Mouse (Mus musculus) cortical plate, adult 2 months (tissue): ENCODE measurements at regions not wholly inside any gene's neighbourhood (a gene's known extent, or its start where the extent isn't known, plus 50 kb on each side); places are given as distances from the start of the nearest gene placed in this dataset.

ENCODE experiments used
- H3K27ac ChIP-seq: fragments of 200-500 bp; 2 replicates; pipeline ENCODE4 v1.5.1; 2012; ENCODE audit warnings: low read length, control low read depth, inconsistent platforms; ENCODE audit not compliant: insufficient read depth
- H3K4me1 ChIP-seq: fragments of 200-500 bp; 2 replicates; pipeline ENCODE4 v1.6.1; 2011; ENCODE audit warnings: low read length; ENCODE audit not compliant: control insufficient read depth, insufficient read depth
- H3K4me3 ChIP-seq: fragments of 200-500 bp; 2 replicates; pipeline ENCODE4 v1.5.1; 2011; ENCODE audit warnings: mild to moderate bottlenecking, low read length, control low read depth; ENCODE audit not compliant: insufficient read depth
- CTCF ChIP-seq: fragments of 200-500 bp; IDR thresholded peaks from 2 replicates; pipeline ENCODE4 v1.5.1; 2011; ENCODE audit warnings: mild to moderate bottlenecking, control low read depth, low read length; ENCODE audit not compliant: insufficient read depth; ENCODE audit errors: extremely low read depth
- POLR2A ChIP-seq: fragments of 200-500 bp; IDR thresholded peaks from 2 replicates; pipeline ENCODE4 v1.6.1; 2011; ENCODE audit warnings: mild to moderate bottlenecking, low read length, control low read depth; ENCODE audit not compliant: insufficient read depth; ENCODE audit errors: extremely low read depth

DNA sequence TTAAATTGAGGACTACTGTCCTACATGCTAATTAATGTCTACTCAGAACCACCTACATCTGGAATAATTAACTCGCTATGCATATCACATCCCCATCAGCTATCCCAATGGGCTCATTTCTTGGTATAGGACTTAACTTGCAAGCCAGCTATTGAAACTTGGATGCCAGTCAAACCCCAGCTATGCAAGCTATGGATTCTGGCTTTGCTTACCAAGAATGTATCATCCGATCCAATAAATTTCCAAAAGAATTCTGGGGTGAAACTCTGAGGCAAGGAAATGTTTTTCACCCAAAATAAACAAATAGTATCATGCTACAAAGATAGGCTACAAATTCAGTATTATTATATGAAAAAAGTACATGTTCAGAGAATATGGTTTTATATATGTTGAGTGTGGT lies 392.8 kb upstream of the Adamts5 start:
- TF ChIP-seq CTCF (no peak), POLR2A (no peak)
- Histone ChIP-seq H3K4me1 (no peaks in the 10 kb centered on the region), H3K4me3 (no peak overlapping the region), H3K27ac (no peak overlapping the region)

DNA sequence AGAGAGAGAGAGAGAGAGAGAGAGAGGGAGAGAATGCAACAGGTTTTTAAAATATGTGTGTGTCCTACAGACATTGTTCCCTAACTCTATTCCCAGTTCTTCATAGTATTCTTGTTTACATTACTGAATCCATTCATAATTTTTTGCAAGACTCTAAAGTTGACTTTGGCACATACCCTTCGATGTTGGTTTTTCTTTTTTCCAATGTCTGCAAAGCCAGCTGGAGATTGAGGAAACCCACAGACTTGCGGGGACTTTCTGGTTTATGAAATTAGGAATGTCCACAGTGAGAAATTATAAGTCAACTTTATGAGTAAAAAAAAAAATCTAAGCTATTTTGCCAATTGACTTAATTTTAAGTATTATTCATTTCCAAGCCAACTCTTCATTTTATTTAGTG lies 379.7 kb upstream of the Adamts5 start:
- TF ChIP-seq CTCF: no peak
- no peak for TF ChIP-seq POLR2A
- Histone ChIP-seq H3K4me1 (no peaks in the 10 kb centered on the region), H3K4me3 (no peak overlapping the region), H3K27ac (no peak overlapping the region)

DNA sequence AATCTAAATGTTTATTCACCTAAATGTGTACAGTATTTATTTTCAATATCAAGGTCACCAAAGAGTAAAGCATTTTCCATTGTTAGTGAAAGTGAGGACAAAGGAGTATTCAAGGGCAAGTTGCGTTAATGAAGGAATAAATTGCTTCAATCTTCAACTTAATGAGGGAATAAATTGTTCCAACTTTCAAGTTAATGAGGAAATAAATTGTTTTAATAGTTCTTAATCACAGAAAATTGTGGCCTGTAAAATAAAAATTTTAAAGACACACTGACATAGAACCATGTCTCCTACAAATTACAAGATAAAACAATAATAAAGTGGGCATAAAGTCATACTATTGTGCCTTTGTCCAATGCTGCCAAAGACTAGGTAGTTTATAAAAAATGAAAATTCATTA lies 375.4 kb upstream of the Adamts5 start:
- TF ChIP-seq POLR2A (no peak), CTCF (no peak)
- Histone ChIP-seq H3K4me3 (no peak overlapping the region), H3K4me1 (no peaks in the 10 kb centered on the region), H3K27ac (no peak overlapping the region)

DNA sequence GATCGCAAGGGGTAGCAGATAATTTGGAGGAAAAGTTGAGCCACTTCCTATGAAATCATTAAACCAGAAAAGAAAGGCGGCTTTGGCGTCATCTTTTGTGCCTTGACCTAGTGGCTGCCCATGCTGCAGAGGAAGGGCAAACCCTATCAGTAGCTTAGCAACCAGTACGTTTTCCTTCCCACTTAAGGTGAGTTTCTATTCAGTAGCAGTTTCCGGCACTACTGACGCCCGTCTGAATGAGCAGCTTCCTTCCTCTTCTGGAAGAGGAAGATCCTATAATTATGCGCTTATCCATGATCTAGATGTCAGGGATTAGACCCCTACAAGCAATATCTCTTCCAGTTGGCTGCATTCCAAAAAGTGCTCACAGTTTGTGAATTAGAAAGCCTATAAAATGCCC lies 360.0 kb upstream of the Adamts5 start:
- no peak overlapping the region for H3K4me3 ChIP-seq
- no peak overlapping the region for H3K27ac ChIP-seq
- TF ChIP-seq CTCF (no peak), POLR2A (no peak)
- H3K4me1 ChIP-seq: no peaks in the 10 kb centered on the region

DNA sequence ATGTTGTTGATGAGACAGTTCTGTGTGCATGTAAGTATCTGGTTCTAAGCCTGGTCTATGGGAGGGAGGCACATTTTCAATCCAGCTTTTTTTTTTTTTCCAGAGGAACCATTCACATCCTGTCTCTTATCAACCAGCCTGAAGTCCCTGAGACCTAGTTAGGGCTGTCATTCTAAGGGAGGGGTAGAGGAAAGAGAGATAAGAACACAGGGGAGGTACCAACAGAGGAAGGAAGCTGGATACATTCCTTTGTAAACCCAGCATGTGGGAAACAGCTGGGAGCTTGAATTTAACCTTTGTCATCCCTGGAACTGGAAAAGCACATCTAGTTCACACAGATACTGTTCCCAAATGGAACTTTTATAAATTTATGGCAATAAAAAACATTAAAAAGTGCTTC lies 351.0 kb upstream of the Adamts5 start:
- no peak overlapping the region for H3K4me3 ChIP-seq
- H3K4me1 ChIP-seq: no peaks in the 10 kb centered on the region
- no peak overlapping the region for H3K27ac ChIP-seq
- no peak for TF ChIP-seq POLR2A
- TF ChIP-seq CTCF: no peak

DNA sequence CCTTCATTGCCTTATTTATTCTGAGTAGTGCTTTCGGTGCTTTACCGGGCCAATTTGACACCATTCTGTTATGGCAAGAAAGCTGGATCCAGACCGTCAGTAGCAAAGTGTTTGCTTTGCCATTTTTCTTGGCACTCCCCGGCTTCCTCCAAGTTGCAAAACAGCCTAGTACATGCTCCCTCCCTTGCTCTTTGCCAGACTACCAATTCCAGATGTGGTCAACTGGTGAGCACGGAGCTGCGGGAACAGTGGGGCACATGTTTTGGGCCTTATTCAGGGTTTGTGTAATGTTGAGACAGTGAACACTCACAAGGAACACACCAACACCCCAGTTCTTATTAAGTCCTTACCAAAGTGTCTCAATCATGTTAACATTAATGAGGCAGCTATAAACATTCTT lies 348.4 kb upstream of the Adamts5 start:
- no peaks in the 10 kb centered on the region for H3K4me1 ChIP-seq
- no peak overlapping the region for H3K27ac ChIP-seq
- TF ChIP-seq POLR2A (no peak), CTCF (no peak)
- no peak overlapping the region for H3K4me3 ChIP-seq

DNA sequence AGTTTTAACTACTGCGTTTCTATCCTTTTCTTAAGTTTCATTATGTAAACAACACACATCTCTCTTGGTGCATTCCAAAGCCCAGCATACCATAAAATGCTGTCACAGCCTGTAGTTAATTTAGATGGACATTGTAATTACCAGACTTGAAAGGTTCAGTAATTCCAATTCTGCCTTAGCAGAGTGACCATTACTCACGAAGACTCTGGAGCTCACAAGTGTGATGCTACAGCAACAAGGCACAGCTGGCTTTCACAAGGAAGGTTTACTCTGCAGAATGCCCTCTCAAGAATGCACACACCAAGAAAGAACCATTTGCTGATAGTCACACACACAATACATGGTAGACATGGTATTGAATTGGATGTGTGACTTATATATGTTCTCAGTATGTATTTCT lies 342.6 kb upstream of the Adamts5 start:
- no peak for TF ChIP-seq CTCF
- TF ChIP-seq POLR2A: no peak
- Histone ChIP-seq H3K4me3 (no peak overlapping the region), H3K27ac (no peak overlapping the region), H3K4me1 (no peaks in the 10 kb centered on the region)

DNA sequence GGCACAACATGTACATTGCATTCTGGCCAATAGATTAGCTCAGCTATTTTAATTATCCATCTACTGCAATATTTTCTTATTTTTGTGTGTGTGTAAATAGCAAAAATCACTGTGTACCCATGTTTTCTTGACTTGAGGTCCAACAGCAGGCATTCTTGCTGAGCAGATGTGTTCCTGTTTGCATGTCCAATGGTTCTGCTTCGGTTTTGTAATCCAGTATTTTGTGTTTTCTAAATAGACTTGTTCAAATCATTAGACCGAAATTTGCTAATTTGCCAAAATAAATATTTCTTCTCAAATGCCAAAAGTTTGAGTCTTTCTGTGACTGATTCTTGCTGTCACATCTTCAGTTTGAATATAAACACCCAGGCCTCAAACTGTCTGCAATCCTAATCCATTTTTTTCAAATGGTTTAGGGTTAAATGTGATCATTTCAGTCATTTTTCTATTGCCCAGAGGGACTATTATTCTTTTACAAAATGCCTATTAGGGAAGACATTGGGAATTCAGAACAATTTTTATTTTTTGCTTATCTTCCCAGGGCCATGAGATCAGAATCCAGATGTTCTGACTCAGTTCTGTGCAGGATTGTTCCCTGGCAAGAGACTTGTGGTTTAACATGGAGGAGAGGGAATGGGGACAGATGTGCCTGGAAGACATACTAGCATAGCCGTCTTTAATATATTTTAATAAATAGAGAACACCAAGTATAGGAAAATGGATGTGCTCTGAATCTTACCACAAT lies 341.3 kb upstream of the Adamts5 start:
- Histone ChIP-seq H3K27ac (no peak overlapping the region), H3K4me3 (no peak overlapping the region), H3K4me1 (no peaks in the 10 kb centered on the region)
- TF ChIP-seq POLR2A: no peak
- TF ChIP-seq CTCF: no peak

DNA sequence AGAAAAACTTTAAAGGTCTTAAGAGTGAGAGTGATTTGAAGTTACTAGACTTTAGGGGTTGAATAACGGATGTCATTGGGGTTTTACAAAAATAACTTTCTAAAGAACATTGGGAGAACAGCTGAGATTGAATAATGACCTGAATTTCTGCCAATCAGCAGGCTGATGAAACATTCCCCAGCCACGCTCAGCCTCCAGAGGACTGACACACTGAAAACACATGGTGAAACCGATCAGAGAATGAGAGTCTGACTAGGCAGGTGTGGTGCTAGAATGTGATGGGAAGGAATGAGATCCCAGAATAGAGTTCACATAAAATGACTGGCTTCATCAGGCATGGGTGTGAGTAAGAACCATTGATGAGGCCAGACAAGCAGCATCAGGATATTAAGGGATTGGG lies 321.4 kb upstream of the Adamts5 start:
- Histone ChIP-seq H3K27ac (no peak overlapping the region), H3K4me1 (no peaks in the 10 kb centered on the region), H3K4me3 (no peak overlapping the region)
- TF ChIP-seq CTCF (no peak), POLR2A (no peak)

DNA sequence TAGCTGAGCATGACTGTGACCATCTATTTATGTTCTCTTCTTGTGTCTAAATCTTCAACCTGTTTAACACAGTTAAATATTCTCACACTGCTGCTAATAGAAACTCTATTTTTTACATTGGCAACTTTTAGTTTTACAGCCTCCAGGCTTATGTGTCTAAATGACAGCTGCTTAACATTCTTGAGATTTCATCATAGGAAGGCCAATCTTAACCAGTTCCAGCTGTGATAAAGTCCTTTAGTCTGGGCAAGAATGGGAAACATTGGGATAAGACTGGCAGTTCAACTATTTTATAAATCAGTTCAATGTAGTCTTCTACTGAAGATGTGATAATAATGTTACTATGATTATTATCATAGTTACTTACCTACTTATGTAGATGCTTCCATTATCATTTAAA lies 308.9 kb upstream of the Adamts5 start:
- TF ChIP-seq POLR2A (no peak), CTCF (no peak)
- H3K4me1 ChIP-seq: no peaks in the 10 kb centered on the region
- H3K4me3 ChIP-seq: no peak overlapping the region
- H3K27ac ChIP-seq: no peak overlapping the region
